Mouse (Mus musculus): ENCODE data around the gene Zc3h12c. TPM values are rescaled to one million over a fixed set of nuclear protein-coding genes. Genes with fewer than 3 reads are reported as not detected.

The Zc3h12c gene
- polyA plus RNA-seq, 1 experiment, result 2.1 TPM

DNA sequence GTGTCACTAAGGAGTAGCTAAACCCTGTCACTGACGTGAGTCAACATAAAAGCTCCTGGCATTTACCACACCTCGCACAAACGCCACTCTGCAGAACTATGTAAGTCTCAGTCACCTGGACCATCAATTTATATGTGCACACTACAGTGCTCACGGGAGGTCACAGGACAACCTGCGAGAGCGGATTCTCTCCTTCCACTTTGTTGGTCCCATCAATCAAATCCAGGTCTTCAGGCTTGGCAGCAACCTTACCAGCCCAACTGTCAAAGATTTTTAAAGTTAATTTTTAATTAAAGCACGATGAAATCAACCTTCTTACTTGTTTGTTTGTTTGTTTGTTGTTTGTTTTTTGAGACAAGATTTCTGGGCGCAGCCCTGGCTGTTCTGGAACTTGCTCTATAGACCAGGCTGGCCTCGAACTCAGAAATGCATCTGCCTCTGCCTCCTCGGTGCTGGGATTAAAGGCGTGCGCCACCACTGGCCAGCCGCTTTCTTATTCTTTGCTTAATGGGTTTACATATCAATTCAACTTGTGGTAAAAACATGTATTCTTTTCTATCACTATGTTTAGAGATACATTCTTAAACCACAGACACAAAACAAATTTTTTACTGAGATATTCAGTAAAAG, 3.2 kb downstream of the Zc3h12c start:
- H3K27ac ChIP-seq (ENCODE audit: control insufficient read depth, insufficient read depth, low read depth, low read length, poor library complexity), result no peak overlapping the region
- 86% methylated on average over 13 of the region's 13 CpGs for WGBS

DNA sequence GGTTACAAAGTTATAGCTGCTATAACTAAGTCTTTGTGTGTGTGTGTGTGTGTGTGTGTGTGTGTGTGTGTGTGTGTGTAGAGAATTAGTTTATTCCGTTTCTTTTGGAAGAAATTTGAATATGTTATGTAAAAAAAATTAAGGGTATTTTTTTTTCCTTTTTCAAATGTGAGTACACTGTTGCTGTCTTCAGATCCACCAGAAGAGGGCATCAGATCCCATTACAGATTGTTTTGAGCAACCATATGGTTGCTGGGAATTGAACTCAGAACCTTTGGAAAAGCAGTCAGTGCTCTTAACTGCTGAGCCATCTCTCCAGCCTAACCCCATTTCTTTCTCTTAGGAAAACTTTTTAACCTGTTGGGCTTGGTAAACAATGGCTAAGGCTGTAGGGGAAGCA, 7.9 kb downstream of the Zc3h12c start:
- no peak overlapping the region for H3K27ac ChIP-seq (ENCODE audit: control insufficient read depth, insufficient read depth, low read depth, low read length, poor library complexity)
- H3K4me1 ChIP-seq (ENCODE audit: control insufficient read depth, insufficient read depth, low read length), result no peaks in the 10 kb centered on the region
- no peak for TF ChIP-seq CTCF (IDR thresholded peaks at IDR 0.05; ENCODE audit: control insufficient read depth, insufficient read depth, low read length)
- TF ChIP-seq POLR2A (IDR thresholded peaks at IDR 0.05; ENCODE audit: borderline replicate concordance, control insufficient read depth, low read depth, low read length), result no peak
- 65% methylated on average over 1 of the region's 1 CpGs for WGBS
- no peak overlapping the region for H3K4me3 ChIP-seq (replicated peaks; ENCODE audit: control insufficient read depth, low read depth, low read length)

More for the DNA sequence above, 3.2 kb downstream of the Zc3h12c start:
- Histone ChIP-seq H3K4me3 (replicated peaks; ENCODE audit: control insufficient read depth, low read depth, low read length) (no peak overlapping the region), H3K4me1 (ENCODE audit: control insufficient read depth, insufficient read depth, low read length) (no peaks in the 10 kb centered on the region)
- TF ChIP-seq CTCF (IDR thresholded peaks at IDR 0.05; ENCODE audit: control insufficient read depth, insufficient read depth, low read length) (no peak), POLR2A (IDR thresholded peaks at IDR 0.05; ENCODE audit: borderline replicate concordance, control insufficient read depth, low read depth, low read length) (no peak)

DNA sequence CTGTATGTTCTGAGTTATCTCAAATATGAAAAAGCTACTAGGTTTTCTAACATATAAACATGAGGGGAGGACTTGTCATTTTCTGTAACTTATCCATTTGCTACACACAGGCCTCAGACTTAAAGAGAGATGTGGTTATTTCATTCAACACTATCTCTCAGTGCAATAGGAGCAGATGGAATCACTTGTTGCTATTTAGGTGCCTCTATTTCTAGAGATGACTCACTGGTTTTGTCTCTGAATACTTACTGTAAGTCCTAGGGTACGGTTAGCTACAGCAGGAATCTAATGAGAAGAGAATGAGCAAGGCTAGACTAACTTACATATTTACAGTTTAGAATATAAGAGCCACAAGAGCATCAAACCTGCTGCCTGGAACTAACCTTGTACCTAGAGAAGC, 9.8 kb downstream of the Zc3h12c start:
- TF ChIP-seq POLR2A (IDR thresholded peaks at IDR 0.05; ENCODE audit: borderline replicate concordance, control insufficient read depth, low read depth, low read length) (no peak), CTCF (IDR thresholded peaks at IDR 0.05; ENCODE audit: control insufficient read depth, insufficient read depth, low read length) (no peak)
- 73% methylated on average over 1 of the region's 1 CpGs for WGBS
- H3K4me3 ChIP-seq (replicated peaks; ENCODE audit: control insufficient read depth, low read depth, low read length), result no peak overlapping the region
- no peak overlapping the region for H3K27ac ChIP-seq (ENCODE audit: control insufficient read depth, insufficient read depth, low read depth, low read length, poor library complexity)
- H3K4me1 ChIP-seq (ENCODE audit: control insufficient read depth, insufficient read depth, low read length), result no peaks in the 10 kb centered on the region

DNA sequence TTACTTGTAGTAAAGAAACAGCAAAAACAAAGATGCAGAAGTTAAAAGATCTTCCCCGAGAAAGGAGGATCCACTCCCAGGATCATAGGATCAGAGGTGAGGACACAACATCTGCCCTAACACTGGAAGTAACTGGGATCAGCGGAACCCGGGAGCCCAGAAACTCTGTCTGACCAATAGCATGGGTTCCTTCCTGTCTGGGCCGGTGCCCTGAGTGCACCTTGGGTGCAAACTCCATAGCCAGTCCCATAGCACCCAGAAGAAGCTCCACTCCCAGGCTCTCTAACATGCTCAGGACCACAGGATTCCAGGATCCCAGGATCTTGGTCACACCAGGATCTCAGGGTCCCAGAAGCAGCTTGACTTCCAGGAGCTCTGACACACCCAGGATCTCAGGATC, 13.0 kb downstream of the Zc3h12c start:
- 79% methylated on average over 4 of the region's 4 CpGs for WGBS
- no peak for TF ChIP-seq POLR2A (IDR thresholded peaks at IDR 0.05; ENCODE audit: borderline replicate concordance, control insufficient read depth, low read depth, low read length)
- no peak for TF ChIP-seq CTCF (IDR thresholded peaks at IDR 0.05; ENCODE audit: control insufficient read depth, insufficient read depth, low read length)

GRCm38 (mm10) chr9:52154253-52154652, 14.1 kb downstream of the Zc3h12c start:
- TF ChIP-seq CTCF (IDR thresholded peaks at IDR 0.05; ENCODE audit: control insufficient read depth, insufficient read depth, low read length), result no peak
- no peak for TF ChIP-seq POLR2A (IDR thresholded peaks at IDR 0.05; ENCODE audit: borderline replicate concordance, control insufficient read depth, low read depth, low read length)
- H3K4me1 ChIP-seq (ENCODE audit: control insufficient read depth, insufficient read depth, low read length), result no peaks in the 10 kb centered on the region
- no peak overlapping the region for H3K27ac ChIP-seq (ENCODE audit: control insufficient read depth, insufficient read depth, low read depth, low read length, poor library complexity)
- H3K4me3 ChIP-seq (replicated peaks; ENCODE audit: control insufficient read depth, low read depth, low read length), result no peak overlapping the region
- WGBS, result 21% methylated on average over 7 of the region's 7 CpGs

More for the DNA sequence above, 13.0 kb downstream of the Zc3h12c start:
- Histone ChIP-seq H3K27ac (ENCODE audit: control insufficient read depth, insufficient read depth, low read depth, low read length, poor library complexity) (no peak overlapping the region), H3K4me1 (ENCODE audit: control insufficient read depth, insufficient read depth, low read length) (no peaks in the 10 kb centered on the region), H3K4me3 (replicated peaks; ENCODE audit: control insufficient read depth, low read depth, low read length) (no peak overlapping the region)

DNA sequence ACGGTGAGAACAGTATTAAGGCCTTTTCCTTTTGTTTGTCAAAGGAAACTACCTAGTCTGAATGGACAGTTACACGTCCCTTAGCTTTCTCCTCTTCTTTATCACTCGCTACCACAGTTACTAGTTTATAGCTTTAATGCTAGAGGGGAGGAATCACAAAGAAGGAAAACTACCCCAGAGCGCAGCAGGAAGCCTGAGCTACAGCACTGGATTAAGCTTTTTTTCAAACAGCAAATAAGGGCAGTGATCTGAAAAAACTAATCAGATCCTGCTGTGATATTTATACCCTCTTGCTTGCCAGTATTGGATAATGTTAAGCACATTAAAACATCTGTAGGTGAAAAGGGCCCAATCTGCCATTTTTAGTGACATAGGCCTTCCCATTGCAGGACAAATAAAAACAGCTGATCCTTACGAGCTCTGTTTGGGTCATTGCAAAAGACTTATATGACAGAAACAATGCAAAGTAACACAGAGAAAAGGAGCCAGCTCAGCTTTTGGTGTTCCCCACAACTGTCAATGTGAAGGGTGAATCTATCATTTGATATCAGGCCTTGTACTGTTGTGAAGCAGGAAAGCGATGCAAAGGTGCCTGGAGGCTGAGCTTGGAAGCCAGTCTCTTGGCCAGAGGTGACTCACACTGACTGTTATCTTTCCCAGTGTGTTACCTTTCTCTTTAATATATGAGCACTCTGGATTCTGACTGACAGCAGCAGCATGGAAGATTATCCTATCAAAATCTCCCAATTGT, 16.1 kb downstream of the Zc3h12c start:
- no peak overlapping the region for H3K27ac ChIP-seq (ENCODE audit: control insufficient read depth, insufficient read depth, low read depth, low read length, poor library complexity)
- H3K4me1 ChIP-seq (ENCODE audit: control insufficient read depth, insufficient read depth, low read length), result no peaks in the 10 kb centered on the region
- no peak overlapping the region for H3K4me3 ChIP-seq (replicated peaks; ENCODE audit: control insufficient read depth, low read depth, low read length)
- WGBS, result 79% methylated on average over 6 of the region's 6 CpGs
- no peak for TF ChIP-seq CTCF (IDR thresholded peaks at IDR 0.05; ENCODE audit: control insufficient read depth, insufficient read depth, low read length)
- no peak for TF ChIP-seq POLR2A (IDR thresholded peaks at IDR 0.05; ENCODE audit: borderline replicate concordance, control insufficient read depth, low read depth, low read length)

DNA sequence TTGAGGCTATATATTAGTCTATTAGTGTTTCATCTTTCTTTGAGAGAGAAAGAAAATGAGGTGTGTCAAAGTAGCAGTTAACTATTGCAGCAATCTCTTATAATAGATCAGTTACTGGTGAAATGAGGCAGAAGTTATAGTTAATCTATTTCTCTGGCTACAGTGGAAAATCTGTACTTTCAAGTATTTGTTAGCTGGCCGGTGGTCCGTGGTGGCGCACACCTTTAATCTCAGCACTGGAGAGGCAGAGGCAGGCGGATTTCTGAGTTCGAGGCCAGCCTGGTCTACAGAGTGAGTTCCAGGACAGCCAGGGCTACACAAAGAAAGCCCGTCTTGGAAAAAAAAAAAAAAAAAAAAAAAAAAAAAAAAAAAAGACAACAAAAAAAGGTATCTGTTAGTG, 18.6 kb downstream of the Zc3h12c start:
- 81% methylated on average over 6 of the region's 6 CpGs for WGBS
- Histone ChIP-seq H3K27ac (ENCODE audit: control insufficient read depth, insufficient read depth, low read depth, low read length, poor library complexity) (no peak overlapping the region), H3K4me3 (replicated peaks; ENCODE audit: control insufficient read depth, low read depth, low read length) (no peak overlapping the region), H3K4me1 (ENCODE audit: control insufficient read depth, insufficient read depth, low read length) (no peaks in the 10 kb centered on the region)
- TF ChIP-seq CTCF (IDR thresholded peaks at IDR 0.05; ENCODE audit: control insufficient read depth, insufficient read depth, low read length) (no peak), POLR2A (IDR thresholded peaks at IDR 0.05; ENCODE audit: borderline replicate concordance, control insufficient read depth, low read depth, low read length) (no peak)

DNA sequence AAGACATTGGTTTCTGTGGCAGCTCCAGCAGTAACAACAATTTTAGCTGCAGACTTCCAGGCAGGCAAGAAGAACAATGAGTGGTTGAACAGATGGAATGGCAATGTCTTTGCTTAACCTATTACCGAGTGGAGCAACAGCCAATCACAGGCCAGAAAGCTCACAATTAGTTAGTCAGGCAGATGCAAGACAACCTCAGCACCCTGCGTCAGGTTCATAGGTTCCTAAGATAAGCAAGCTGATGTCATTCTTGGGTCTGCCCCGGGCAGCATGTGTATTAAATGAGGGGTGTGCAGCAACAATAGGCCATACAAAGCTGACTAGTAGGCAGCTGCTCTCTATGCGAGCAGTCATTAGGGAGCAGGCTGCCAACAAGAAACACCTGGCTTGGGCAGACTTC, 19.1 kb downstream of the Zc3h12c start:
- TF ChIP-seq POLR2A (IDR thresholded peaks at IDR 0.05; ENCODE audit: borderline replicate concordance, control insufficient read depth, low read depth, low read length) (no peak), CTCF (IDR thresholded peaks at IDR 0.05; ENCODE audit: control insufficient read depth, insufficient read depth, low read length) (no peak)
- 70% methylated on average over 4 of the region's 4 CpGs for WGBS
- H3K4me3 ChIP-seq (replicated peaks; ENCODE audit: control insufficient read depth, low read depth, low read length), result no peak overlapping the region
- H3K4me1 ChIP-seq (ENCODE audit: control insufficient read depth, insufficient read depth, low read length), result no peaks in the 10 kb centered on the region
- no peak overlapping the region for H3K27ac ChIP-seq (ENCODE audit: control insufficient read depth, insufficient read depth, low read depth, low read length, poor library complexity)
